Mouse (Mus musculus) brown adipose tissue, adult 24 weeks (tissue): Measurements from ENCODE around the gene Pfkp. TPM values are rescaled to one million over a fixed set of nuclear protein-coding genes. Genes with fewer than 3 reads are reported as not detected.

ENCODE experiments used
- H3K27ac ChIP-seq: fragments of 200-500 bp; replicated peaks from 2 replicates; pipeline ENCODE4 v1.5.1; 2012; ENCODE audit warnings: low read depth, mild to moderate bottlenecking, low read length
- H3K4me1 ChIP-seq: fragments of 200-500 bp; 2 replicates; pipeline ENCODE4 v1.6.1; 2012; ENCODE audit warnings: low read length, mixed read lengths; ENCODE audit not compliant: control insufficient read depth, insufficient read depth, insufficient read length
- H3K4me3 ChIP-seq: fragments of 200-500 bp; 2 replicates; pipeline ENCODE4 v1.5.1; 2012; ENCODE audit warnings: low read depth, mild to moderate bottlenecking, low read length, moderate library complexity; ENCODE audit not compliant: insufficient read depth
- polyA plus RNA-seq: library from polyadenylated mRNA; stranded (reverse); fragments of >200 nt; gene quantifications from 2 replicates; pipeline ENCODE4 v1.2.4, GENCODE M21; 2012; ENCODE audit not compliant: missing spikeins, insufficient read depth, insufficient read length

Pfkp gene
- 135 and 146 TPM in 2 replicates for polyA plus RNA-seq

- H3K27ac ChIP-seq, result peak within 1 kb of the TSS; percentile 85
Observed at GRCm38 (mm10) chr13:6648669-6649233, at the start of gene Pfkp. Gene Pfkp (minus strand): TSS chr13:6648777.

GRCm38 (mm10) chr13:6690607-6691006, 42.0 kb upstream of the Pfkp start:
- H3K4me1 ChIP-seq, result no peaks in the 10 kb centered on the region
- H3K27ac ChIP-seq, result no peak overlapping the region
- no peak overlapping the region for H3K4me3 ChIP-seq

More at GRCm38 (mm10) chr13:6648669-6649233, at the start of gene Pfkp:
- Histone ChIP-seq H3K4me3 (peak within 1 kb of the TSS; percentile 76), H3K4me1 (no peaks in the 10 kb centered on the region)

- Histone ChIP-seq H3K4me3 (no peak overlapping the region), H3K27ac (no peak overlapping the region), H3K4me1 (no peaks in the 10 kb centered on the region)
Observed at GRCm38 (mm10) chr13:6689962-6690361, 41.4 kb upstream of the Pfkp start.

- H3K4me1 ChIP-seq, result no peaks in the 10 kb centered on the region
Observed at GRCm38 (mm10) chr13:6688790-6689433, 40.3 kb upstream of the Pfkp start.

DNA sequence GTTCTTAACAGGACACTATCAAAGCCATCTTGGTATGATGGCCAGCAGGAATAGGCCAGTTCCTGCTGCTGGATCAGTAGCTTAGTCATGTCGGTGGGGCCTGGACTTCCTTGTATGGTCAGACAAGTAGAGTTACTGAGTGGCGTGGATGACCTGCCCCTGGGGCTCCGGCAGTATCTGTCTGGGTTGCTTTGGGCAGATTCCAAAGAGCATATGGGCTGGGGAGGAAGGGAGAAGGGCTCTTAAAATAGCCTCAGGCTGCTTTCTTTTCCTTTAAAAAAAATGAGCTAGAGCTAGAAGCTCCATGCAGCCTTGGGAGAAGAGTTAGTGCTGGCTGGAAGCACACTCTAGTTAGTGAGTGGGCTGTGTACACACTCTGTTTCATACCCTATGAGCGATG, 18.3 kb upstream of the Pfkp start:
- H3K27ac ChIP-seq, result no peak overlapping the region
- H3K4me3 ChIP-seq, result no peak overlapping the region
- no peaks in the 10 kb centered on the region for H3K4me1 ChIP-seq

More at GRCm38 (mm10) chr13:6688790-6689433, 40.3 kb upstream of the Pfkp start:
- Histone ChIP-seq H3K4me3 (no peak overlapping the region), H3K27ac (no peak overlapping the region)

- no peaks in the 10 kb centered on the region for H3K4me1 ChIP-seq
Observed at GRCm38 (mm10) chr13:6665506-6665905, 16.9 kb upstream of the Pfkp start.

DNA sequence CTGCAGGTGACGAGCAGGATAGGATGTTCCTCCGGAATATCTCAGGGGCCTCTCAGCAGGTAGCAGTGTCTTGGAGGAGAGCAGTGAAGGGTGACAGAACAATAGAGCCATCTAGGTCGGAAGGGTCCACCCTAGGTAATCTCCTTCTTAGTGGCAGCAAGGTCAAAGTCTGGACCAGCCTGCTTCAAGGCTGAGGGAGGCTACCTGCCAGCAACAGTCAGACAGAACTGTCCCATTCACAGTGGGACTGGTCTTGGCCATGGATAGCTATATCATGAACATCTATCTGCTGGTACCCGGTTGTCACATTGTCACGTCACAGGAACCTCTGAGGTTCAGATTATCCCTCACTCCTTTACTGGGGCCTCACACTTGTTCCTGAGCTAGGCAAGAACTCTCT, 15.6 kb upstream of the Pfkp start:
- H3K4me3 ChIP-seq, result no peak overlapping the region
- H3K4me1 ChIP-seq, result 0 out of 2 replicates have a peak, but pooled peaks cover under 1% of the 10 kb centered on the region
- H3K27ac ChIP-seq, result no peak overlapping the region

More at GRCm38 (mm10) chr13:6665506-6665905, 16.9 kb upstream of the Pfkp start:
- no peak overlapping the region for H3K27ac ChIP-seq
- H3K4me3 ChIP-seq, result no peak overlapping the region

GRCm38 (mm10) chr13:6659314-6659713, 10.7 kb upstream of the Pfkp start:
- Histone ChIP-seq H3K4me3 (no peak overlapping the region), H3K4me1 (0 out of 2 replicates have a peak, but pooled peaks cover 3% of the 10 kb centered on the region), H3K27ac (no peak overlapping the region)

GRCm38 (mm10) chr13:6657300-6657699, 8.7 kb upstream of the Pfkp start:
- 0 out of 2 replicates have a peak, but pooled peaks cover 3% of the 10 kb centered on the region for H3K4me1 ChIP-seq

DNA sequence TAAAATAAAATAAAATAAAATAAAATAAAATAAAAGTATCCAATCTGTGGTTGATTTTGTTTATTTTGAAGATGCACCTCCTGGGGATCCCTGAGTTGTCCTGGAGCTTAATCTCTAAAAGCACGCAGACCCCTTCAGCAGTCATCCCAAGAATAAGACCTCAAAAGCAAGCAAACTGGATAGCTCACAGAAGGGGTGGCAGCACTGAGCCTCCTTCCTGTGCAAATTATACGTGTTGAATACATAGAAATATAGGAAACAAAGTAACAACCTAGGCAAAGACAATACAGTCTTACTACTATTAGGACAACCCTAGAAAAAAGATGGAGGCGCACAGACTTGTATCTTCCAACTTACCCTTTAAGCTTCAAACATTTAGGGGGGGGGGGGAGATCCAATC, 965 bp upstream of the Pfkp start:
- Histone ChIP-seq H3K4me1 (no peaks in the 10 kb centered on the region), H3K4me3 (no peak overlapping the region), H3K27ac (no peak overlapping the region)

More at GRCm38 (mm10) chr13:6657300-6657699, 8.7 kb upstream of the Pfkp start:
- H3K4me3 ChIP-seq, result no peak overlapping the region
- no peak overlapping the region for H3K27ac ChIP-seq

GRCm38 (mm10) chr13:6647992-6648668, 447 bp downstream of the Pfkp start:
- Histone ChIP-seq H3K27ac (peak overlapping the region; percentile 22; the same call in 1 of the 2 replicates), H3K4me3 (peak overlapping the region; percentile 76), H3K4me1 (peaks cover 3% of the 10 kb centered on the region; the same call in 1 of the 2 replicates)

DNA sequence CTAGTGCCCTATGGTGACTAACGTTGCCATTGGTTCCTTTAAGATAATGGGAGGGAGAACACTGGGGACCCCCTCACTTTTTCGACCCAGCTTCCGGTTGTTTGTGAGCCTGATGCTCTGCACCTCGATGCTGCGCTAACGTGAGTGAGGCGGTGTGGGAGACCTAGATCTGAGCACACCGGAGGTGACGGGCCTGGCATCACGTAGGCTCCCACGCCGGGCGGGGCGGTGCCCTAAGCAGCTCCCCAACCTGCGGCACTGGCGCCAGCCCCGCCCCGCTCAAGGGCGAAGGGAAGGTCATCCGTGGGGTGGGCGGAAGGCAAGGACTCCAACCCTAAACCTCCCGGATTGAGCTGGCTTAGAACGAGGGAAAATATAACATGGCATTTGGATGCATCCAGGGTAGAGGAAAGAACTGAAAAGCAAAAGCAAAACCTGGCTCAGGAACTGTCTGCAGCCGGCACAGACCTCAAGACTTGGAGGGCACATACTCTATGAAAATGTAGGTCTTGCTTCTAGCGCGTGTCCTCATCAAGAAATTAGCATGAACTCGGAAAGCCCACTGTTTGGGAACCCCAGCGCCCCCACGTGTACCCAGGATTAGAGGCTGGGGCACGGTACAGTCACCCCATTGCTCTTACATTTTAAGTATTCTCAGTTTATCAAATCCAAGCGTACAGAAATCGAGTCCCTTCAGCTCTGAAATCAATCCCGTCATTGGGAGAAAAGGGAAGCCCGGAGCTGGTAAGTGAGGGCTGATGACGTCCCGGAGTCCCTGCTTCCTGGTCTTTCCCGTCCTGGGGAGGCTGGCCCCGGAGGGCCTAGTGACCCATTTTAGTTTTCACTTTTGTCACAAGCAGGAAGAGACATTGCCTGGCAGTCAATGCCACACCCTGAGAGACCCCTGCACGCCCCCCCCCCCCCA, 1.2 kb downstream of the Pfkp start:
- Histone ChIP-seq H3K27ac (peak overlapping the region; percentile 85), H3K4me1 (peaks cover 8% of the 10 kb centered on the region), H3K4me3 (peak overlapping the region; percentile 76)

DNA sequence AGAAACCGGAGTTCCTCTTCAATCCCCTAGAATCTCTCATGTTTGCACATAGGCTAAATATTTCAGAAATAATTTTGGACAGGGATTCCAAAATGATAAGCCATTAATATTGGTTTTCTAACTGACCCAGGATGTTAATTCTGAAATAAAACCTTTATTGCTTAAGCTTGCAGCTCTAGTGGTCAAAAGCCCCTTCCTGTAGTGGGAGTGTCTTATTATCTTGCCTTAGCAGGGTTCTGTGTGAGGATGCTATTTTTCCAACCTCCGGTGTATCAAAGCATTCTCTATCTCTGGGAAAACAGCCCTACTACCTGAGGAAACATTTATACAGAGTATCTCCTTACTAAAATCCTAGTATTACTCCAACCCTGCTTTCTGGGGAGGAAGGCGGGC, 1.9 kb downstream of the Pfkp start:
- peak overlapping the region; percentile 76 for H3K4me3 ChIP-seq

GRCm38 (mm10) chr13:6646266-6646665, 2.3 kb downstream of the Pfkp start:
- Histone ChIP-seq H3K4me3 (no peak overlapping the region), H3K27ac (no peak overlapping the region), H3K4me1 (peaks cover 8% of the 10 kb centered on the region)

More for the DNA sequence above, 1.9 kb downstream of the Pfkp start:
- peaks cover 8% of the 10 kb centered on the region for H3K4me1 ChIP-seq
- peak overlapping the region; percentile 85; the same call in 1 of the 2 replicates for H3K27ac ChIP-seq
